Mouse (Mus musculus) lung, embryonic 15.5 days (tissue): ENCODE data around the gene Slc4a1. TPM values are rescaled to one million over a fixed set of nuclear protein-coding genes. Genes with fewer than 3 reads are reported as not detected.
"Not testable (repeated sequence)": the region's sequence is repeated elsewhere in the genome, so short reads cannot be mapped to it uniquely, and the experiment has no call there.

ENCODE experiments used
- ATAC-seq: fragments of 200-750 bp; cut with Nextera tagmentation; 2 replicates; pipeline ENCODE4 v1.8.0; 2017; ENCODE audit warnings: moderate number of reproducible peaks, borderline replicate concordance; ENCODE audit not compliant: low FRiP score, low TSS enrichment; ENCODE audit errors: extremely low read depth
- H3K27ac ChIP-seq: fragments of 300-500 bp; sonication (generic); 2 replicates; pipeline ENCODE4 v1.5.1; 2015; ENCODE audit warnings: moderate library complexity, mild to moderate bottlenecking, inconsistent platforms
- H3K27me3 ChIP-seq: fragments of 300-500 bp; sonication (generic); 2 replicates; pipeline ENCODE4 v1.6.1; 2015; ENCODE audit warnings: inconsistent platforms
- H3K36me3 ChIP-seq: fragments of 300-500 bp; sonication (generic); 2 replicates; pipeline ENCODE4 v1.6.1; 2015; ENCODE audit warnings: inconsistent platforms
- H3K4me1 ChIP-seq: fragments of 300-500 bp; sonication (generic); 2 replicates; pipeline ENCODE4 v1.6.1; 2015; ENCODE audit warnings: inconsistent platforms
- H3K4me2 ChIP-seq: fragments of 300-500 bp; sonication (generic); 2 replicates; pipeline ENCODE4 v1.6.1; 2015; ENCODE audit warnings: inconsistent platforms, mild to moderate bottlenecking, moderate library complexity
- H3K4me3 ChIP-seq: fragments of 300-500 bp; sonication (generic); 2 replicates; pipeline ENCODE4 v1.5.1; 2015; ENCODE audit warnings: mild to moderate bottlenecking, inconsistent platforms
- H3K9ac ChIP-seq: fragments of 300-500 bp; sonication (generic); 2 replicates; pipeline ENCODE4 v1.6.1; 2015; ENCODE audit warnings: inconsistent platforms
- H3K9me3 ChIP-seq: fragments of 300-500 bp; sonication (generic); 2 replicates; pipeline ENCODE4 v1.6.1; 2016; ENCODE audit warnings: inconsistent platforms
- WGBS: fragments of 180-500 bp; shearing (Covaris S2); methylation state at CpG from one replicate; pipeline ENCODE4 v1.1.7; 2015; 5-methylcytosine and 5-hydroxymethylcytosine counted together
- polyA plus RNA-seq: library from polyadenylated mRNA; unstranded; fragments of >200 nt; fragmentation: Nextera tagmentation; extraction: Ambion mirVana; gene quantifications from 2 replicates; pipeline ENCODE4 v1.2.1, GENCODE M21; 2015

Gene Slc4a1
- polyA plus RNA-seq, 1 experiment from 2014 or later = 10.1 TPM

GRCm38 (mm10) chr11:102396671-102397141 is 30.7 kb upstream of the Slc4a1 start:
- Histone ChIP-seq H3K9ac (no peak overlapping the region), H3K4me3 (no peak overlapping the region), H3K9me3 (no peaks in the 10 kb centered on the region), H3K4me1 (peaks cover 35% of the 10 kb centered on the region), H3K27ac (no peak overlapping the region), H3K4me2 (no peak overlapping the region), H3K36me3 (no peaks in the 10 kb centered on the region), H3K27me3 (peaks cover 69% of the 10 kb centered on the region)
- 73% methylated on average over 7 of the region's 7 CpGs for WGBS
- ATAC-seq = no peak

GRCm38 (mm10) chr11:102396263-102396662 is 30.3 kb upstream of the Slc4a1 start:
- Histone ChIP-seq H3K4me1 (peaks cover 35% of the 10 kb centered on the region), H3K9me3 (no peaks in the 10 kb centered on the region), H3K27me3 (peaks cover 64% of the 10 kb centered on the region), H3K9ac (no peak overlapping the region), H3K27ac (no peak overlapping the region), H3K4me3 (no peak overlapping the region), H3K36me3 (no peaks in the 10 kb centered on the region), H3K4me2 (no peak overlapping the region)
- no peak for ATAC-seq
- WGBS = 45% methylated on average over 6 of the region's 6 CpGs

GRCm38 (mm10) chr11:102395250-102395649 is 29.2 kb upstream of the Slc4a1 start:
- Histone ChIP-seq H3K36me3 (no peaks in the 10 kb centered on the region), H3K4me2 (no peak overlapping the region), H3K9me3 (no peaks in the 10 kb centered on the region)

GRCm38 (mm10) chr11:102394421-102395124 is 28.6 kb upstream of the Slc4a1 start:
- Histone ChIP-seq H3K27ac (no peak overlapping the region), H3K9ac (no peak overlapping the region), H3K27me3 (peaks cover 48% of the 10 kb centered on the region), H3K36me3 (no peaks in the 10 kb centered on the region), H3K4me1 (peaks cover 29% of the 10 kb centered on the region), H3K4me2 (no peak overlapping the region), H3K4me3 (no peak overlapping the region; the same call in 1 of the 2 replicates), H3K9me3 (no peaks in the 10 kb centered on the region)
- WGBS = 79% methylated on average over 9 of the region's 9 CpGs
- ATAC-seq = no peak

More at GRCm38 (mm10) chr11:102395250-102395649, 29.2 kb upstream of the Slc4a1 start:
- ATAC-seq = no peak
- H3K4me3 ChIP-seq = no peak overlapping the region
- peaks cover 35% of the 10 kb centered on the region for H3K4me1 ChIP-seq
- no peak overlapping the region for H3K9ac ChIP-seq
- H3K27ac ChIP-seq = no peak overlapping the region
- H3K27me3 ChIP-seq = peaks cover 54% of the 10 kb centered on the region
- 6% methylated on average over 5 of the region's 5 CpGs for WGBS

- Histone ChIP-seq H3K36me3 (no peaks in the 10 kb centered on the region), H3K4me1 (peaks cover 22% of the 10 kb centered on the region), H3K4me3 (peak overlapping the region; percentile 39), H3K27ac (no peak overlapping the region), H3K4me2 (peak overlapping the region; percentile 93), H3K27me3 (peaks cover 40% of the 10 kb centered on the region), H3K9ac (peak overlapping the region; percentile 32; the same call in 1 of the 2 replicates), H3K9me3 (no peaks in the 10 kb centered on the region)
- 10% methylated on average over 17 of the region's 17 CpGs for WGBS
- ATAC-seq = peak; percentile 27; the same call in 1 of the 2 replicates
Measured at GRCm38 (mm10) chr11:102393719-102394420, 27.9 kb upstream of the Slc4a1 start.

- peak; percentile 75 for ATAC-seq
- Histone ChIP-seq H3K27me3 (peaks cover 34% of the 10 kb centered on the region), H3K4me3 (peak within 1 kb of the TSS; percentile 39), H3K4me2 (peak within 1 kb of the TSS; percentile 93), H3K36me3 (no peaks in the 10 kb centered on the region), H3K9ac (peak within 1 kb of the TSS; percentile 32; the same call in 1 of the 2 replicates), H3K27ac (no peak within 1 kb of the TSS), H3K9me3 (no peaks in the 10 kb centered on the region), H3K4me1 (peaks cover 17% of the 10 kb centered on the region)
- WGBS = under 1% methylated on average over 34 of the region's 34 CpGs
Measured at GRCm38 (mm10) chr11:102393238-102393634, 27.2 kb upstream of the Slc4a1 start, which contains the start of gene Rundc3a. Rundc3a (plus strand) TSS chr11:102393403.

GRCm38 (mm10) chr11:102392441-102393237 is 26.6 kb upstream of the Slc4a1 start:
- Histone ChIP-seq H3K4me1 (peaks cover 17% of the 10 kb centered on the region), H3K27ac (no peak overlapping the region), H3K9me3 (no peaks in the 10 kb centered on the region), H3K4me3 (peak overlapping the region; percentile 39), H3K27me3 (peaks cover 28% of the 10 kb centered on the region), H3K9ac (no peak overlapping the region), H3K36me3 (no peaks in the 10 kb centered on the region), H3K4me2 (peak overlapping the region; percentile 93)
- 16% methylated on average over 15 of the region's 15 CpGs for WGBS
- peak; percentile 7; the same call in 1 of the 2 replicates for ATAC-seq

- not testable (repeated sequence) for H3K27ac ChIP-seq, H3K4me2 ChIP-seq, H3K9me3 ChIP-seq, H3K4me3 ChIP-seq, ATAC-seq, H3K27me3 ChIP-seq, H3K9ac ChIP-seq, H3K36me3 ChIP-seq
- peaks cover 17% of the 10 kb centered on the region for H3K4me1 ChIP-seq
- WGBS = 76% methylated on average over 4 of the region's 5 CpGs
Measured at GRCm38 (mm10) chr11:102389436-102389835, 23.4 kb upstream of the Slc4a1 start.

- Histone ChIP-seq H3K36me3 (no peaks in the 10 kb centered on the region), H3K27me3 (no peaks in the 10 kb centered on the region), H3K4me3 (no peak overlapping the region), H3K27ac (no peak overlapping the region), H3K9me3 (no peaks in the 10 kb centered on the region), H3K9ac (no peak overlapping the region), H3K4me2 (no peak overlapping the region), H3K4me1 (no peaks in the 10 kb centered on the region)
- ATAC-seq = no peak
- WGBS = 44% methylated on average over 5 of the region's 5 CpGs
Measured at GRCm38 (mm10) chr11:102386121-102386520, 20.1 kb upstream of the Slc4a1 start.

GRCm38 (mm10) chr11:102385075-102385474 is 19.1 kb upstream of the Slc4a1 start:
- no peaks in the 10 kb centered on the region for H3K36me3 ChIP-seq
- 54% methylated on average over 4 of the region's 4 CpGs for WGBS
- H3K4me3 ChIP-seq = no peak overlapping the region
- H3K9ac ChIP-seq = no peak overlapping the region
- no peaks in the 10 kb centered on the region for H3K4me1 ChIP-seq
- no peak overlapping the region for H3K27ac ChIP-seq
- H3K4me2 ChIP-seq = no peak overlapping the region
- H3K9me3 ChIP-seq = no peaks in the 10 kb centered on the region
- no peak for ATAC-seq
- no peaks in the 10 kb centered on the region for H3K27me3 ChIP-seq

- no peaks in the 10 kb centered on the region for H3K36me3 ChIP-seq
- no peak overlapping the region for H3K27ac ChIP-seq
- H3K9ac ChIP-seq = no peak overlapping the region
- H3K9me3 ChIP-seq = no peaks in the 10 kb centered on the region
- no peaks in the 10 kb centered on the region for H3K27me3 ChIP-seq
- H3K4me3 ChIP-seq = no peak overlapping the region
- ATAC-seq = no peak
- no peak overlapping the region for H3K4me2 ChIP-seq
- 72% methylated on average over 2 of the region's 2 CpGs for WGBS
- no peaks in the 10 kb centered on the region for H3K4me1 ChIP-seq
Measured at GRCm38 (mm10) chr11:102384418-102384817, 18.4 kb upstream of the Slc4a1 start.
